Mouse (Mus musculus): ENCODE results near the gene Tmem246. TPM values are rescaled to one million over a fixed set of nuclear protein-coding genes. Genes with fewer than 3 reads are reported as not detected.

Tmem246 gene
- polyA plus RNA-seq, 1 experiment from 2014 or later: not detected

DNA sequence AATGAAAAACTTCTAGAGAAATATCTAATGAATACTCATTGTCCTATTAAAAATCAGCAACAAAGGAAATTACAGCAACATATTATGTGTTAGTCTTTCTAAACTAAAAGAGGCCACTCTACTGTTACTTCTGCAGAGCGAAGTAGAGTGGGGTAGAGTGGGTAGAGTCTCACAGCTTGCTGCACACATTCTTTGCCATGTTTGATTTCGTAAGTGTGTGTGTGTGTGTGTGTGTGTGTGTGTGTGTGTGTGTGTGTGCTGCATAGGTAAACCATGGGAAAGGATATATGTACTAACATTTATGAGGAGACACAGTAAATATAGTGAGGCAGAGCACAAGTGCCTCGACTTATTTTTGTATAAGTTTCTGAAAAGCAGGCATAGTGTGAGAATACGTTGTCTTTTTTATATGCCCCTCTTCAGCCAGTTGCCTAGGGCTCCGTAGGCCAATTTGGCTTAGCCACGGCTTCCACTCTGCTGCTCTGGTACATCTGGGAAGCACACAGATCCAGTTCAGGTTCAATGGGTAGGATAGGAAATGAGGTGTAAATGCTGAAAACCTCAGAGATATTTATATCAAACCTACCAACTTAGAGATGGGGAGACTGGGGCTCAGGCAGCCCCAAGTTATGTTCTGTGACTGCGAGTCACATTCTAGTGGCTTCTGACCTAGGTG lies 50.0 kb downstream of the Tmem246 start:
- H3K36me3 ChIP-seq (ENCODE audit: inconsistent target): no peaks in the 10 kb centered on the region
- 99% methylated on average over 7 of the region's 7 CpGs for WGBS (ENCODE audit: missing documents)
- H3K27ac ChIP-seq: no peak overlapping the region
- H3K4me3 ChIP-seq (ENCODE audit: inconsistent target): no peak overlapping the region
- H3K79me2 ChIP-seq (ENCODE audit: inconsistent target): no peaks in the 10 kb centered on the region

DNA sequence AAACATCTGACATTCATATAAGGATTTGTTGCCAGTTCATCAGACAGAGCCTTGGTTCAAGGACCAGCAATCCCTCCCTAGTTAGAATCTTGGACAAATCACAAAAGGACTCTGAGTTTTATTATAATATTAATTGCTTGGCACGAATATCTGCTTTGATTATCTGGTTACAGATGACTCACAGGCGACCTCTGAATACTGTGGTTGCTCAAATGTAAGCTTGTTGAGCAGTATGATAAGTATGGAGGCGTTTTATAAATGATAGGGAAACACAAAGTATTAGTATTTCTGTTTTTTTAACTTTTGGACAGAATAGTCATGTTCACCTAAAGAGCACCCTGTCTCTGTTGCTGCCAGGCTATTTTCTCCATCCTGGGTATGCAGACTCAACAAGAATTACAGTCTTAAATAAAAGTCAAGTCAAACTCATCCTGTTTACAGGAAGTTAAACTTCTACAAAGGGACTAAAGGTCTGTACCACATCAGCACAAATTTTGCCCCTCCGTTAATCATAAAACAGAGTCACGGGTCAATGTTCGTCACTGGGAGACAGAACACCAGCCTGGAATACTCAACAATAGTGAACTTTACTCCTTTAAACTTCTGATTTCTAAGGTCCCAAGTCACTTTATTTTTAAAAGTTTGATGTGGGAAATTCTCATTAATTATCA lies 50.7 kb downstream of the Tmem246 start:
- 82% methylated on average over 6 of the region's 6 CpGs for WGBS (ENCODE audit: missing documents)
- H3K36me3 ChIP-seq (ENCODE audit: inconsistent target): no peaks in the 10 kb centered on the region
- no peak overlapping the region for H3K4me3 ChIP-seq (ENCODE audit: inconsistent target)
- no peaks in the 10 kb centered on the region for H3K79me2 ChIP-seq (ENCODE audit: inconsistent target)
- no peak overlapping the region for H3K27ac ChIP-seq

DNA sequence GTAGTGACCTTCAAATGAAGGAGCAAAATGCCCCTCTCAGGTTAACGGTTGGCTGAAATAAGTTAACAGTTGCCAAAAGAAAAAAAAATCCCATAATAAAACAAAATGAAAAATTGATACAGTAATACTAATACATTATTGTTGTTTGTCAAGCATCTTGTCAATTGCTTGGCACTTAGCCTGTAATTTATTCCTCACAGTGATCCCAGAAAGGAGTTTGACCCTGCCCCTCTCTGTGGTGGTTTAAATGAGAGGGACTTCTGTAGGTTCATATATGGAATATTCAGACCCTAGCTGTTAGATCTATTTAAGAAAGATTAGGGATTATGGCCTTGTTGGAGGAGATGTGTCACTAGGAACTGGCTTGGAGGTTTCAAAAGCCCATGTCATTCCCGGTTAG lies 51.6 kb downstream of the Tmem246 start:
- WGBS (ENCODE audit: missing documents): 88% methylated on average over 2 of the region's 2 CpGs
- Histone ChIP-seq H3K79me2 (ENCODE audit: inconsistent target) (no peaks in the 10 kb centered on the region), H3K27ac (no peak overlapping the region), H3K4me3 (ENCODE audit: inconsistent target) (no peak overlapping the region), H3K36me3 (ENCODE audit: inconsistent target) (no peaks in the 10 kb centered on the region)

DNA sequence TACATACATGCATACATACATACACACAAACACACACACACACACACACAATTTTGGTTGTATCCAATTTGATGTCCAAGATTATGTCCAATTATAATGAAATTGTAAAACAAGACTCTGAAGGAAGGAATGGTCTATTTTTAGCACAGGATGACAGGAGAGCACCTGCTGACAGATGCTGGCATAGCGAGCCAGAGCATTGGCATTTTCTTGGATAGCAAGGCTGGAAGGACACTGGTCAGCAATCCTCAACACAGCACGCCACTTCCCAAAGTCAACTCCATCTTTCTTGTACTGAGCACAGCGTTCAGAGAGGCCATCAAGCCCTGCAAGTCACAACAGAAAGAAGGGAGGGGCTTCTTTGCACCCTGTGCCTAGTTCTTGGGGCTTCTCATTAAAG lies 56.7 kb downstream of the Tmem246 start:
- H3K79me2 ChIP-seq (ENCODE audit: inconsistent target): no peaks in the 10 kb centered on the region
- H3K27ac ChIP-seq: no peak overlapping the region
- 85% methylated on average over 3 of the region's 3 CpGs for WGBS (ENCODE audit: missing documents)
- no peaks in the 10 kb centered on the region for H3K36me3 ChIP-seq (ENCODE audit: inconsistent target)
- no peak overlapping the region for H3K4me3 ChIP-seq (ENCODE audit: inconsistent target)

DNA sequence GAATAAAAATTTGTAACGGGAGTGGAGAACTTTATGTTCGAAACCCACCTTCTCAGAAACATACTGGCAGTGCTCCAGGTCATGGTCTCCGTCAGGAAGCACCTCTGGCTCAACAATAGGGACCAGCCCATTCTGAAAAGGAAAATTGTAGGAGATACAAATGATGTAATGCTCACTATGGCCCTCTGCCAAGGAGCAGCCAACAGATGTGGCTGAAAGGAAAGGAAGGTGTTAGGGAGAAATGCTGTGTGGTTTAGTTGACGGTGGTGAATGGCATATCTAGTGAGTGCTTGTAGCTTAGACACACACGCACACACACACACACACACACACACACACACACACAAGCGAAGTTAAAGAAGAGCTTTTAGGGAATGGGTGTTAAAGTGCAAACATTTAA lies 58.0 kb downstream of the Tmem246 start:
- Histone ChIP-seq H3K79me2 (ENCODE audit: inconsistent target) (no peaks in the 10 kb centered on the region), H3K4me3 (ENCODE audit: inconsistent target) (no peak overlapping the region), H3K36me3 (ENCODE audit: inconsistent target) (no peaks in the 10 kb centered on the region), H3K27ac (no peak overlapping the region)
- WGBS (ENCODE audit: missing documents): 57% methylated on average over 6 of the region's 6 CpGs

DNA sequence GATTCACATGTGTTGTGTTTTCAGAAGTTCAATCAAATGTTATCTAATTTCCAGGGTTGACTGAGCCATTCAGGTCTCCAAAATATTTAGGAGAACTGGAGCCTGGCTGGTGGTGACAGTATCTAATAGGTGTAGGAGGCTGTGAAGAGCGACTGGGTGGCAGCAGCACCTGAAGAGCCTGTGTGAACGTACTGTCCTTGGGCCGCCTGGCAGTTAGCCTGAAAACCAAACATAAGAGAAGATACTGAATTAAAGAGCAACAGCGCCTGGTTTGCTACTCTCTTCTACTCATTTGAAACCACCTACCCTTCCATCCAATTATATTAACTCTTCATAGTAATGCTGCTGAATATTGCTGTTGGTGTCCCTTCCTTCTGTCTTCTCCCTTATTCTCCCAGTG lies 61.0 kb downstream of the Tmem246 start:
- WGBS (ENCODE audit: missing documents): 95% methylated on average over 4 of the region's 4 CpGs

DNA sequence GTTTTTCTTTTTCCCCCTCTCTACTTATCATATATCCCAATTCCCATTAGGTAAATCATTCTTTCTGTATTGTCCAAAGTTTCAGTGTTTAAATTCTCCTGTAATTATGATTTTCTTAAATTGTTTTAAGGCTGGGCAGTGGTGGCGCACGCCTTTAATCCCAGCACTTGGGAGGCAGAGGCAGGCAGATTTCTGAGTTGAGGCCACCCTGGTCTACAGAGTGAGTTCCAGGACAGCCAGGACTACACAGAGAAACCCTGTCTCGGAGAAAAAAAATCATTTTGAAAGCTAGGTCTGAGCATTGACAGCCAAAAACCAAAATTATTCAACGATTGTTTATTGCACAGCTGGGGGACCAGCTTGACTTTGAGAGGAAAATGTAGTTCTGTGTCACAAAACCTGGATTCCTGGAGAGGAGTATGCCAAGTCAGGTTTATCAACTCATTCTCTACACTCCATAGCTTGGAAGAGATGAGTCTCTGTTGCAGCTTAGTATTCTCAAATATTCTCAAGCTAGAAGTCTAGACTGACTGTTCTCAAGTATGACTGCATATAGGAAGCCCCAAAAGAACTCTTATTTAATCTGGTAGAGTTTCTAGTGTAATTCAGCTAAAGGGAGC lies 61.9 kb downstream of the Tmem246 start:
- no peaks in the 10 kb centered on the region for H3K36me3 ChIP-seq (ENCODE audit: inconsistent target)
- no peak overlapping the region for H3K27ac ChIP-seq
- H3K79me2 ChIP-seq (ENCODE audit: inconsistent target): no peaks in the 10 kb centered on the region
- no peak overlapping the region for H3K4me3 ChIP-seq (ENCODE audit: inconsistent target)
- WGBS (ENCODE audit: missing documents): 87% methylated on average over 4 of the region's 4 CpGs

More for the DNA sequence above, 61.0 kb downstream of the Tmem246 start:
- Histone ChIP-seq H3K79me2 (ENCODE audit: inconsistent target) (no peaks in the 10 kb centered on the region), H3K4me3 (ENCODE audit: inconsistent target) (no peak overlapping the region), H3K27ac (no peak overlapping the region), H3K36me3 (ENCODE audit: inconsistent target) (no peaks in the 10 kb centered on the region)

DNA sequence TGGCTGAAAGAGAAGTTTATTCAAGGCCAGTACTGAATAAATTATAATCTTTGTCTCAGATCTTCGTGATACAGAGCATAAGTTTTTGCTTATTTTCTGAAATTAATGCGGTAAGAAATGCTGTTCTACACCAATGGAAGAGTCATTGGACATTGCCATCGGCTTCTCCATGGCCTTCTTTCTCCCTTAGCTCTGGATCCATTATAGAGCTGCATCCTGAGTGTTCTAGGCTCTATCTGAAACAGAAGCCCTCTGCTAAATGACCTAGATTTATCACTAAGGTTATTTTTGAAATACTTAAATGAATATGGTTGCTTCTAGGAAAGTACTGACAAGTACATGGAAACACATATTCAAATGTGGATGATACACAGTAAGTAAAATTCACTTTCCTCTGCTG lies 62.6 kb downstream of the Tmem246 start:
- H3K27ac ChIP-seq: no peak overlapping the region
- H3K4me3 ChIP-seq (ENCODE audit: inconsistent target): no peak overlapping the region
- no peaks in the 10 kb centered on the region for H3K79me2 ChIP-seq (ENCODE audit: inconsistent target)
- peaks cover 3% of the 10 kb centered on the region; the same call in 1 of the 2 replicates for H3K36me3 ChIP-seq (ENCODE audit: inconsistent target)
- WGBS (ENCODE audit: missing documents): 100% methylated on average over 3 of the region's 3 CpGs

Other genes with a start within 250 kb of the Tmem246 start
- not detected in 3 replicates for gene Acnat2, start 189.7 kb downstream of the Tmem246 start, polyA plus RNA-seq (2018)
- not detected in 3 replicates for gene Acnat1, start 124.0 kb downstream of the Tmem246 start, polyA plus RNA-seq (2018)
- gene Baat, start 91.3 kb downstream of the Tmem246 start, polyA plus RNA-seq (2018): not detected in 3 replicates
- 16.6 to 26.8 TPM (median 24.5 TPM) in 3 replicates for gene Mrpl50, start 76.8 kb downstream of the Tmem246 start, polyA plus RNA-seq (2018)
- 2.0 to 4.0 TPM (median 3.0 TPM) in 3 replicates for gene Zfp189, start 76.7 kb downstream of the Tmem246 start, polyA plus RNA-seq (2018)
- gene Aldob, start 48.3 kb downstream of the Tmem246 start, polyA plus RNA-seq (2018): not detected in 3 replicates
- 27.6 to 28.7 TPM (median 28.4 TPM) in 3 replicates for gene Rnf20, start 34.1 kb upstream of the Tmem246 start, polyA plus RNA-seq (2018)
- not detected in 3 replicates for gene Ppp3r2, start 84.1 kb upstream of the Tmem246 start, polyA plus RNA-seq (2018)
- not detected in 3 replicates for gene Grin3a, start 247.9 kb upstream of the Tmem246 start, polyA plus RNA-seq (2018)